Mouse (Mus musculus) adrenal gland, postnatal 0 days (tissue): ENCODE measurements around the gene Ttc38. TPM values are rescaled to one million over a fixed set of nuclear protein-coding genes. Genes with fewer than 3 reads are reported as not detected.

Experiments used
- polyA plus RNA-seq: library from polyadenylated mRNA; unstranded; fragments of >200 nt; fragmentation: Nextera tagmentation; extraction: Ambion mirVana; gene quantifications from 2 replicates; pipeline ENCODE4 v1.2.1, GENCODE M21; 2015

The Ttc38 gene
- polyA plus RNA-seq, result 6.8 and 10.6 TPM in 2 replicates

DNA sequence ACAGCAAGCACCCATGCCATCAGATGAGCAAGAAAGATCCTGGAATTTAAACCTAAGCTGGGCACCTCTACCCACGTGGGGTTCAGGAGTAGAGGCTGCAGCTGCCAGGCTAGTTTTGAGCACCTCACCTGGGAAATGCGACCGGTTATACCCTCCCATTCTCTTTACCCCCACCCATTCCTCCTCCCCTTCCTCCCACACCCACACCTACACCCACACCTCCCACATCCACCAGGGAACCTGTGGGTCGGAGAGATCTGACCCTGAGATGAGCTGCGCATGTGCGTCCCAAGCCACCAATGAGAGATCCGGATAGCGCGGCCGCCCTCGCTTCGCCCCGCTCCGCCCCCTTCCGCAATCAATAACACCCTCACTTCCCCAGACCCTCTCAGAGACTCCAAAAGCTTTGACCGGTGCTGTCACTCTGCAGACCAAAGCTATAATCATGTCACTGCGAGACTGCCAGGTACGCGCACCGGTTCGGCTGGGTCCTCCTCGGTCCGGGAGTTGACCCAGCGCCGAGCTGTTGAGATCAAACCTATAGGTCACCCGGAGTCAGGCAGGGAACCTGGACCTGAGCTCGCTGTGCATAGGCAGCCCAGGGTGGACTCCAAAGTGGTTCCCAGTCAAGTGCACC lies at the start of gene Ttc38:
Ttc38 (plus strand) TSS at position 353 of the 637 bp plus-strand sequence.

DNA sequence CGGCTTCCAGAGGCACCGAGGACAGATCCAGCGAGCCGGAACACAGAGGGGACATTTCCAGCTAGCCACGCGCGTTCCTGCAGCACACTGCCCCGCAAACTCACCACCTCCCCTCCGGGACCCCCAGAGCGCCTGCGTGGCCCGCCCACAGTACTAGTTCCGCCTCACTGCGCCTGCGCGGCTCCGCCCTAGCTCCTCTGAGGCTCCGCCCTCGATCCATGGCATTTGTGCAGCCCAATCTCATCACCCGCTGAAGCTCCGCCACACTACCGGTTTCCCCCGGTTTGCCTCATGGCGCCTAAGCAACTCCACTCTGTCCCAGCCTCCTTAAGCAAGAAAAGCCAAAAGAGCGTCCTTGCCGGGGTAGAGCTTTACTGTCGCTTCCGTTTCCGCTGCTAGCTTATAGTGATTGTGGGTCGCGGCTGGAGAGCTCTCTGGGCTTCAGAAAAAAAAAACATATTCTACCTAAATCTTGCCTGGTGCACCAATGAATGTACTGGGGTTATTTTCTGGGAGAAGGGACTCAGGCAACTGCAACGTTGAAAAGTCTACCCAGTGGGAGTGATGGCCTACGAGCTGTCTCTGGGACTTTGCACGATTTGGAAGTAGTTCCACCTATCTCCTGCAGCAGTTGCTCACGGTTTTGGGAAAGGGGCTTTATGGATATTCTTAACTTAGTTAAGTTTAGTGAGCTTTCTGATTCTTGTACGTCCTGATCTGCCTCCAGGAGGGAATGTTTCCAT lies 20.4 kb upstream of the Ttc38 start, which contains the start of gene Cdpf1:
Cdpf1 (minus strand) TSS at position 163 of the 743 bp plus-strand sequence.

DNA sequence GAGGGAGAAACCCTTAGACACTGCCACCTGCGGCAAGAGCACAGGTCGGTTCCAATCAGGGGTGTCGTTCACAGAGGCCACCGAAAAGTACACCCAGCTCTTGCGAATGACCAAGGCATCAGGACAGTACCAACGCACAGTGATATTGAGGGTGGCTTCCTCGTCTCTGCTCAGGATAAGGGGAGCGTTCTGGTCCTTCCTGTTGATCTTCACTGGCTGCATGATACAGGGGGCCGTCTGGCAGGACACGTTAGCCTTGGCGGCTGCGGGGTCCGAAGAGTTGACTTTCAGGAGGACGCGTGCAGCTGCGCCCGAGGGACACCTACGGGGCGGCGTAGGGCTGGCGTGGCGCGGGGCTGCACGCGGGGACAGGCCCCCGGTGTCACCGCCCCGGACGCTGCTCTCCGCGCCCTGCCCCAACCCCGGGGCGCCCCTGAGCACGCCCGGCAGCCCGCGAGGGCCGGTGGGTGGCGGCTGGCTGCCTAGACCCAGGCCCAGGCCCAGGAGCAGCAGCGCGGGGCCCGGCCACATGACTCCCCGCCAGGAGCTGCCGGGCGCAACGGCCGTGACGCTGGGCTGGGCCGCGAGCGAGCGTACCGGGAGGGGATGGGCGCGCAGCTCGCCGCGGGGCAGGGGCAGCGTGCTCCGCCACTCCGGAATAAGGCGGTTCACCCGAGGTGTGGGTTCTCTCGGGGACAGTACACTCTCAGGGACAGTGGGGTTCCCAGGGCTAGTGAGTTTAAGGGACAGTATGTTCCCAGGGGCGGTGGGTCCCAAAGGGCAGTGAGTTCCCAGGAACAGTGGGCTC lies 10.7 kb upstream of the Ttc38 start, which contains the start of gene Pkdrej:
Pkdrej (minus strand) TSS at position 532 of the 808 bp plus-strand sequence.

DNA sequence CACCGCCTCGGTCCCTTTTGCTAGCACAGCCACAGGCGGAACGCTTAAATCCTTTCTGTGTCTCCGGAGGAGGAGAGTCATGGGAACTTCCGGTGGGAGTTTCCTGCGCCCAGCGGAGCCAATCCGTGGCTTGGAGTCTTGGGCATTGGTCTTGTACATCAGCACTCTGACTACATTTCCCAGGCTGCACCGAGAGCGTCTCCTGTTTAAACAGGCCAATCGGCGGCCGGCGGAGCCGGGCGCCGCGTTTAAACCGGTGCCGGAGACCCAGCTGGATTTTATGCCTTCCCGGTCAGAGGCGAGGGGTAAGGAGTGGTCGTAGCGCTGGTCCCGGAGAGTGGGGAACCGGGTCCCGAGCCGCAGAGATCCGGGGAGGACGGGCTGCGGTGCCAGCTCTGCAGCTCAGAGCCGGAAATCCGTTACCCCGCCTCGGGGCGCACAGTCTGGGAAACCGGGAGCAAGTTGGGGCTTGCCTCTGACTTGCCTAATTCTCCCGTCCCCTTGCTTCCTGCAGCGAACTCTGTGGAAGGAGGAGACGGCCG lies 27.5 kb downstream of the Ttc38 start, which contains the start of gene Gtse1:
Gtse1 (plus strand) TSS at position 256 of the 542 bp plus-strand sequence.

DNA sequence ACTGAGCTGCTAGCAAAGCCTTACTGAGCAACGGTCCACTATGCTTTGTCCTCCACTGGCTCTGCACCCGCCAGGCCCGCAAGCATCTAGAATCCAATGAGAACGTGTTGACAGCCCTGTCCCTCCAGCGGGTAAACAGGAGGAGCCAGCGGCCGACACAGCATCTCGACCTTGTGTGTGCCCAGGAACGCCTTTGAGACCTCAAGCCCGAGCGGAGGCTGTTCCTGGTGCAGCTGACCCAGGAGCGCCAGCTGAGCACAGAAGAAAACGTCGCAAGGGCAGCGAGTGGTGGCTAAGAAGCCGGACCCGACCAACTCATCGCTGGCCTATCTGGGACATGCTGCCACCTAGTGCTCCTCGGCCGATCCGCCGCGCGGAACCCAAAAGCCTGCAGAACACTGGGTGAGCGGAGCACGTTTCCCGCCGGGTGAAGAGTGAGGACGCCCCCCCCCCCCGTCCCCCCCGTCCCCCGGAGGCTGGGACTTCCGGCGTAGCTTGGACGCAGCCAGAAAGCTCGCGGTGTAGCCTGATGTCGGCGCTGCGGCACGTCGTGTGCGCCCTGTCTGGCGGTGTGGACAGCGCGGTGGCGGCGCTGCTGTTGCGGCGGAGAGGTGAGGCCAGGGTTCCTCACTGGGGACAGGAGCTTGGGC lies 46.9 kb downstream of the Ttc38 start, which contains the start of gene Trmu:
Trmu (plus strand) TSS at position 465 of the 650 bp plus-strand sequence.

Other genes with a start within 250 kb of the Ttc38 start
- 0.41 and 0.72 TPM in 2 replicates for gene Wnt7b, start 249.8 kb upstream of the Ttc38 start, polyA plus RNA-seq
- gene Ppara, start 97.3 kb upstream of the Ttc38 start, polyA plus RNA-seq, result 9.6 and 12.3 TPM in 2 replicates
- gene Cdpf1, start 20.6 kb upstream of the Ttc38 start, polyA plus RNA-seq, result 47.7 and 58.1 TPM in 2 replicates
- gene Pkdrej, start 10.6 kb upstream of the Ttc38 start, polyA plus RNA-seq, result 0.05 and 0.07 TPM in 2 replicates
- gene Gtse1, start 27.4 kb downstream of the Ttc38 start, polyA plus RNA-seq, result 4.7 and 5.7 TPM in 2 replicates
- 18.0 and 30.0 TPM in 2 replicates for gene Trmu, start 47.0 kb downstream of the Ttc38 start, polyA plus RNA-seq
- gene Celsr1, start 201.5 kb downstream of the Ttc38 start, polyA plus RNA-seq, result 0.44 and 0.51 TPM in 2 replicates
- gene Gramd4, start 225.4 kb downstream of the Ttc38 start, polyA plus RNA-seq, result 10.5 and 12.2 TPM in 2 replicates